Comparison of ENCODE assay signal across 11 mouse cellular contexts in the genomic region with DNA sequence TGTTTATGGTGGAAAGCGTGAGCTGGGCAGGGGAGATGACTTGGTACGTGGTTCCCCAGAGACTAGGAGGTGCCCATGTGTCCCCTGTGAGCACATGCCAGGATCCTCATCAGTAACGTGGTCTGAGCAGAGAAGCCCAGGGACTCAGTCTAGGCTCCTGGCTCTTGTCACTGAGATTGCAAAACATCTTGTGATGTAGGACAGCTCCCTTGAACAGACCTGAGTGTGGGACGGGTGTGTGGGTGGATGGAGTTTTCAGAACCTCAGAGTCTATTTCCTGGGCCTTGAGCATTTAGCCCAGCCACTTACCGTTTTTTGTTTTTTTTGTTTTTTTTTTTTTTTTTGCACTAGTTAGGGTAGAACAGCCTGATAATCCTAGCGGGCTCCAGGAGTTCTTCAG. TPM values are rescaled to one million over a fixed set of nuclear protein-coding genes. Genes with fewer than 3 reads are reported as not detected.
DNase-seq lines count a peak whose midpoint lies in the region; ATAC-seq and TF ChIP-seq lines count a peak whose summit lies in the region.
"Had no signal": no experiment of that assay in that cellular context is flagged by ENCODE, and none has a peak within 500 bp of the region (broad histone marks: within the 10 kb centered on the region; RNA-seq: fewer than 3 reads in every experiment).

No protein-coding gene starts in this region.

- no peak for DNase-seq in kidney, adult 2 months
- no peak for DNase-seq in kidney, adult 8-10 months
- peak; percentile 62 for DNase-seq in CD4-positive, CD25-positive, alpha-beta regulatory T cell, adult 2 months (ENCODE audit: low read depth, low spot score)
- DNase-seq in gastrocnemius, postnatal 36 days: no peak
- no peak for DNase-seq in thymus, postnatal 14 days
- DNase-seq: adrenal gland, postnatal 36 days; heart, adult 2 months had no signal

- no peaks in the 10 kb centered on the region for H3K36me3 ChIP-seq in kidney, adult 2 months (ENCODE audit: control insufficient read depth, insufficient read depth, low read length)
- H3K36me3 ChIP-seq in liver, embryonic 15.5 days (replicated peaks): 0 out of 2 replicates have a peak, but pooled peaks cover 15% of the 10 kb centered on the region

- no peak for TF ChIP-seq POLR2A in kidney, adult 2 months (IDR thresholded peaks at IDR 0.05; ENCODE audit: low read depth, low read length)

- peak; percentile 26 for ATAC-seq in inflammation-experienced regulatory T-cells, adult 6 months
- no peak for ATAC-seq in liver, embryonic 15.5 days (ENCODE audit: insufficient read depth)
- ATAC-seq in granulocyte monocyte progenitor cell, adult 5-6 weeks (replicated peaks; ENCODE audit: poor library complexity, severe bottlenecking): no peak

- 62% methylated on average over 6 of the region's 6 CpGs for WGBS in kidney, adult 2 months
- WGBS in liver, embryonic 15.5 days (ENCODE audit: insufficient replicate concordance): 53% methylated on average over 6 of the region's 6 CpGs

- intact Hi-C loops in gastrocnemius, postnatal 36 days (cut with DNase I): no loop called here

- H3K27me3 ChIP-seq in kidney, adult 2 months (replicated peaks; ENCODE audit: control insufficient read depth, insufficient read depth, low read length): no peaks in the 10 kb centered on the region
- H3K27me3 ChIP-seq in liver, embryonic 15.5 days: peaks cover 7% of the 10 kb centered on the region; the same call in 1 of the 2 replicates

- TF ChIP-seq CTCF in kidney, adult 2 months (conservative IDR thresholded peaks at IDR 0.05; ENCODE audit: insufficient read depth, insufficient read length, low read depth, low read length): no peak

- H3K4me3 ChIP-seq in kidney, adult 2 months (ENCODE audit: insufficient read depth, low read depth, low read length): peak overlapping the region; percentile 23; the same call in 1 of the 2 replicates
- H3K4me3 ChIP-seq in liver, embryonic 15.5 days (replicated peaks): no peak overlapping the region
- H3K4me3 ChIP-seq: heart, adult 2 months had no signal

- H3K27ac ChIP-seq in kidney, adult 2 months (ENCODE audit: insufficient read depth, low read depth, low read length): no peak overlapping the region
- H3K27ac ChIP-seq in liver, embryonic 15.5 days (replicated peaks): no peak overlapping the region
- H3K27ac ChIP-seq: heart, adult 2 months; limb, embryonic 15.5 days had no signal

- no peak overlapping the region for H3K9ac ChIP-seq in liver, embryonic 15.5 days
- H3K9ac ChIP-seq: limb, embryonic 15.5 days had no signal

- peak overlapping the region; percentile 97 for H3K4me2 ChIP-seq in liver, embryonic 15.5 days
- H3K4me2 ChIP-seq: limb, embryonic 15.5 days had no signal

- no peaks in the 10 kb centered on the region for H3K9me3 ChIP-seq in liver, embryonic 15.5 days (replicated peaks)
- H3K9me3 ChIP-seq: limb, embryonic 15.5 days had no signal

- H3K4me1 ChIP-seq in kidney, adult 2 months (ENCODE audit: control insufficient read depth, insufficient read depth, low read length): peaks cover 24% of the 10 kb centered on the region; the same call in 1 of the 2 replicates
- peaks cover 45% of the 10 kb centered on the region for H3K4me1 ChIP-seq in liver, embryonic 15.5 days (replicated peaks)

RNA-seq across cellular contexts. Expression of a gene that starts 3.4 kb away (rescaled TPM):
- polyA plus RNA-seq in kidney, adult 2 months (2012; rRNA removed): 245 and 351 TPM in 2 replicates
- 10 to 100 TPM; 23.4 to 40.5 (median 34.5) TPM for polyA plus RNA-seq in inflammation-experienced regulatory T-cells, adult 6 months (2017; shearing (Covaris generic))
- 14.0 and 16.4 TPM in 2 replicates for polyA plus RNA-seq in liver, embryonic 15.5 days (2015; fragmentation: Nextera tagmentation; extraction: Ambion mirVana)
- 1 to 10 TPM; 5.9 to 7.7 TPM for total RNA-seq in gastrocnemius, postnatal 36 days (2021)
- 43.5 and 50.8 TPM in 2 replicates for total RNA-seq in granulocyte monocyte progenitor cell, adult 5-6 weeks (2014; fragmentation: Nextera tagmentation)
- total RNA-seq in granulocyte monocyte progenitor cell, adult 5-6 weeks (2017): 26.0 and 27.2 TPM in 2 replicates
